ENCODE assay signal across 15 mouse cellular contexts in genomic region chr6:108677697-108678096, GRCm38 (mm10). TPM values are rescaled to one million over a fixed set of nuclear protein-coding genes. Genes with fewer than 3 reads are reported as not detected.
DNase-seq lines count a peak whose midpoint lies in the region; ATAC-seq and TF ChIP-seq lines count a peak whose summit lies in the region.
"Had no signal": no experiment of that assay in that cellular context is flagged by ENCODE, and none has a peak within 500 bp of the region (broad histone marks: within the 10 kb centered on the region; RNA-seq: fewer than 3 reads in every experiment).

No protein-coding gene starts in this region.

- TF ChIP-seq CTCF in liver, postnatal 0 days (IDR thresholded peaks at IDR 0.05; ENCODE audit: low read depth) = no peak
- no peak for TF ChIP-seq CTCF in midbrain, postnatal 0 days (IDR thresholded peaks at IDR 0.05)

- no peaks in the 10 kb centered on the region for H3K9me3 ChIP-seq in liver, postnatal 0 days (ENCODE audit: low read length)
- H3K9me3 ChIP-seq in stomach, embryonic 16.5 days (replicated peaks; ENCODE audit: control insufficient read depth, low read length) = no peaks in the 10 kb centered on the region
- no peaks in the 10 kb centered on the region for H3K9me3 ChIP-seq in midbrain, postnatal 0 days (ENCODE audit: low read length)
- H3K9me3 ChIP-seq: embryonic facial prominence, embryonic 10.5 days; limb, embryonic 12.5 days; midbrain, embryonic 15.5 days; neural tube, embryonic 13.5 days had no signal

- no peaks in the 10 kb centered on the region for H3K27me3 ChIP-seq in liver, postnatal 0 days (ENCODE audit: insufficient read depth, low read length)
- no peaks in the 10 kb centered on the region for H3K27me3 ChIP-seq in stomach, embryonic 16.5 days (ENCODE audit: control insufficient read depth, insufficient read depth, low read length)
- no peaks in the 10 kb centered on the region for H3K27me3 ChIP-seq in midbrain, postnatal 0 days (ENCODE audit: insufficient read depth, low read length)
- H3K27me3 ChIP-seq: limb, embryonic 12.5 days; midbrain, embryonic 15.5 days; neural tube, embryonic 13.5 days had no signal

- no peak overlapping the region for H3K9ac ChIP-seq in liver, postnatal 0 days (replicated peaks)
- no peak overlapping the region for H3K9ac ChIP-seq in stomach, embryonic 16.5 days (ENCODE audit: low read length)
- no peak overlapping the region for H3K9ac ChIP-seq in midbrain, postnatal 0 days (replicated peaks; ENCODE audit: low read length, poor library complexity, severe bottlenecking)
- H3K9ac ChIP-seq: limb, embryonic 12.5 days; midbrain, embryonic 15.5 days; neural tube, embryonic 13.5 days had no signal

- peak; percentile 30 for DNase-seq in liver
- no peak for DNase-seq in liver, postnatal 0 days
- DNase-seq in adrenal gland, postnatal 10 days = peak; percentile 64
- peak; percentile 43 for DNase-seq in heart, postnatal 4 days
- DNase-seq in midbrain, postnatal 0 days (ENCODE audit: low spot score) = no peak
- DNase-seq in left cerebral cortex, adult 9 months (ENCODE audit: low spot score in 2 of 2) = no peak
- DNase-seq in right cerebral cortex, postnatal 4 days = no peak
- DNase-seq: cerebellum, postnatal 14 days; layer of hippocampus, adult 9-11 months; lung, postnatal 10 days had no signal

- ATAC-seq in liver, postnatal 0 days = no peak
- peak; percentile 50; the same call in 1 of the 2 replicates for ATAC-seq in stomach, embryonic 16.5 days (ENCODE audit: insufficient read depth, low FRiP score)
- ATAC-seq in midbrain, postnatal 0 days (ENCODE audit: low FRiP score) = no peak
- ATAC-seq: midbrain, embryonic 15.5 days had no signal

- H3K27ac ChIP-seq in liver, postnatal 0 days (ENCODE audit: low read depth) = no peak overlapping the region
- no peak overlapping the region for H3K27ac ChIP-seq in stomach, embryonic 16.5 days (ENCODE audit: low read length)
- no peak overlapping the region for H3K27ac ChIP-seq in midbrain, postnatal 0 days (ENCODE audit: low read depth, low read length)
- H3K27ac ChIP-seq: embryonic facial prominence, embryonic 10.5 days; limb, embryonic 12.5 days; midbrain, embryonic 15.5 days; neural tube, embryonic 13.5 days had no signal

- WGBS in liver, postnatal 0 days (ENCODE audit: insufficient replicate concordance) = 76% methylated on average over 4 of the region's 4 CpGs
- 80% methylated on average over 4 of the region's 4 CpGs for WGBS in stomach, embryonic 16.5 days
- WGBS in midbrain, postnatal 0 days = 93% methylated on average over 4 of the region's 4 CpGs

- H3K36me3 ChIP-seq in liver, postnatal 0 days (replicated peaks; ENCODE audit: insufficient read depth, low read length) = no peaks in the 10 kb centered on the region
- H3K36me3 ChIP-seq in stomach, embryonic 16.5 days (ENCODE audit: control insufficient read depth, insufficient read depth, low read length) = no peaks in the 10 kb centered on the region
- H3K36me3 ChIP-seq in midbrain, postnatal 0 days (ENCODE audit: insufficient read depth, low read length) = no peaks in the 10 kb centered on the region
- H3K36me3 ChIP-seq: embryonic facial prominence, embryonic 10.5 days; limb, embryonic 12.5 days; midbrain, embryonic 15.5 days; neural tube, embryonic 13.5 days had no signal

- no peak overlapping the region for H3K4me2 ChIP-seq in liver, postnatal 0 days (ENCODE audit: low read depth, low read length)
- no peak overlapping the region for H3K4me2 ChIP-seq in stomach, embryonic 16.5 days (ENCODE audit: low read depth, low read length)
- H3K4me2 ChIP-seq in midbrain, postnatal 0 days (ENCODE audit: low read depth, low read length, poor library complexity, severe bottlenecking) = no peak overlapping the region
- H3K4me2 ChIP-seq: limb, embryonic 12.5 days; midbrain, embryonic 15.5 days; neural tube, embryonic 13.5 days had no signal

- no peak overlapping the region for H3K4me3 ChIP-seq in liver, postnatal 0 days (ENCODE audit: low read depth, low read length)
- H3K4me3 ChIP-seq in stomach, embryonic 16.5 days (replicated peaks; ENCODE audit: low read length) = no peak overlapping the region
- H3K4me3 ChIP-seq in midbrain, postnatal 0 days (ENCODE audit: low read depth, low read length) = no peak overlapping the region
- H3K4me3 ChIP-seq: embryonic facial prominence, embryonic 10.5 days; limb, embryonic 12.5 days; midbrain, embryonic 15.5 days; neural tube, embryonic 13.5 days had no signal

- TF ChIP-seq EP300 in liver, postnatal 0 days (IDR thresholded peaks at IDR 0.05; ENCODE audit: low read depth) = no peak

- H3K4me1 ChIP-seq in liver, postnatal 0 days (ENCODE audit: insufficient read depth) = 0 out of 2 replicates have a peak, but pooled peaks cover 1% of the 10 kb centered on the region
- no peaks in the 10 kb centered on the region for H3K4me1 ChIP-seq in stomach, embryonic 16.5 days (ENCODE audit: control insufficient read depth, insufficient read depth, low read length)
- no peaks in the 10 kb centered on the region for H3K4me1 ChIP-seq in midbrain, postnatal 0 days (ENCODE audit: insufficient read depth, low read length)
- H3K4me1 ChIP-seq: embryonic facial prominence, embryonic 10.5 days; limb, embryonic 12.5 days; midbrain, embryonic 15.5 days; neural tube, embryonic 13.5 days had no signal

RNA-seq across cellular contexts. Expression of gene Bhlhe40, which starts 17.3 kb away (rescaled TPM):
- 19.1 and 26.9 TPM in 2 replicates for polyA plus RNA-seq in liver, postnatal 0 days (2015; fragmentation: Nextera tagmentation; extraction: Ambion mirVana)
- 10 to 100 TPM; 47.0 to 94.0 TPM for total RNA-seq in adrenal gland, postnatal 10 days (2021)
- 10 to 100 TPM; 59.9 to 74.1 TPM for total RNA-seq in heart, postnatal 4 days (2021)
- 39.6 and 47.5 TPM in 2 replicates for polyA plus RNA-seq in stomach, embryonic 16.5 days (2015; fragmentation: Nextera tagmentation; extraction: Ambion mirVana)
- 8.8 and 10.8 TPM in 2 replicates for total RNA-seq in midbrain, postnatal 0 days (2014; rRNA removed)
- 5.9 and 7.9 TPM in 2 replicates for polyA plus RNA-seq in midbrain, postnatal 0 days (2015; fragmentation: Nextera tagmentation; extraction: Ambion mirVana)

Comparison
In these comparisons a context has a peak if more than half of its experiments do, and no peak if none do; other contexts are left out.
1. DNase-seq: peak in liver (single experiment), adrenal gland, postnatal 10 days (single experiment) and heart, postnatal 4 days (single experiment); none in liver, postnatal 0 days (single experiment), midbrain, postnatal 0 days (single experiment), left cerebral cortex, adult 9 months (0 of 2) and right cerebral cortex, postnatal 4 days (single experiment).